Mouse (Mus musculus) liver, embryonic 13.5 days (tissue): Measurements from ENCODE around the gene Fam114a2. TPM values are rescaled to one million over a fixed set of nuclear protein-coding genes. Genes with fewer than 3 reads are reported as not detected.
A peak's percentile ranks its signal among the peaks of the same experiment; 100 is the strongest.
"Not testable (repeated sequence)": the region's sequence is repeated elsewhere in the genome, so short reads cannot be mapped to it uniquely, and the experiment has no call there.

Experiments
- ATAC-seq: fragments of 200-750 bp; cut with Nextera tagmentation; 2 replicates; pipeline ENCODE4 v1.8.0; 2017; ENCODE audit warnings: low read depth, mild to moderate bottlenecking, moderate number of reproducible peaks, moderate library complexity
- DNase-seq: peaks from one replicate; pipeline ENCODE4 v3.0.0; 2022
- H3K27ac ChIP-seq: fragments of 300-500 bp; sonication (generic); 2 replicates; pipeline ENCODE4 v1.5.1; 2015; ENCODE audit warnings: moderate library complexity, mild to moderate bottlenecking, inconsistent platforms
- H3K27me3 ChIP-seq: fragments of 300-500 bp; sonication (generic); 2 replicates; pipeline ENCODE4 v1.6.1; 2015; ENCODE audit warnings: mild to moderate bottlenecking, inconsistent platforms
- H3K36me3 ChIP-seq: fragments of 300-500 bp; sonication (generic); 2 replicates; pipeline ENCODE4 v1.6.1; 2015; ENCODE audit warnings: mild to moderate bottlenecking, inconsistent platforms
- H3K4me1 ChIP-seq: fragments of 300-500 bp; sonication (generic); replicated peaks from 2 replicates; pipeline ENCODE4 v1.6.1; 2015; ENCODE audit warnings: inconsistent platforms
- H3K4me2 ChIP-seq: fragments of 300-500 bp; sonication (generic); 2 replicates; pipeline ENCODE4 v1.6.1; 2015; ENCODE audit warnings: inconsistent platforms, mild to moderate bottlenecking, moderate library complexity
- H3K4me3 ChIP-seq: fragments of 300-500 bp; sonication (generic); replicated peaks from 2 replicates; pipeline ENCODE4 v1.5.1; 2015; ENCODE audit warnings: mild to moderate bottlenecking, inconsistent platforms
- H3K9ac ChIP-seq: fragments of 300-500 bp; sonication (generic); 2 replicates; pipeline ENCODE4 v1.6.1; 2015; ENCODE audit warnings: mild to moderate bottlenecking, inconsistent platforms
- H3K9me3 ChIP-seq: fragments of 300-500 bp; sonication (generic); replicated peaks from 2 replicates; pipeline ENCODE4 v1.6.1; 2016; ENCODE audit warnings: inconsistent platforms
- WGBS: fragments of 180-500 bp; shearing (Covaris S2); methylation state at CpG from one replicate; pipeline ENCODE4 v1.1.7; 2015; ENCODE audit not compliant: insufficient replicate concordance; 5-methylcytosine and 5-hydroxymethylcytosine counted together
- polyA plus RNA-seq: library from polyadenylated mRNA; unstranded; fragments of >200 nt; fragmentation: Nextera tagmentation; extraction: Ambion mirVana; gene quantifications from 2 replicates; pipeline ENCODE4 v1.2.1, GENCODE M21; 2015

The Fam114a2 gene
- polyA plus RNA-seq = 31.3 and 34.9 TPM in 2 replicates

DNA sequence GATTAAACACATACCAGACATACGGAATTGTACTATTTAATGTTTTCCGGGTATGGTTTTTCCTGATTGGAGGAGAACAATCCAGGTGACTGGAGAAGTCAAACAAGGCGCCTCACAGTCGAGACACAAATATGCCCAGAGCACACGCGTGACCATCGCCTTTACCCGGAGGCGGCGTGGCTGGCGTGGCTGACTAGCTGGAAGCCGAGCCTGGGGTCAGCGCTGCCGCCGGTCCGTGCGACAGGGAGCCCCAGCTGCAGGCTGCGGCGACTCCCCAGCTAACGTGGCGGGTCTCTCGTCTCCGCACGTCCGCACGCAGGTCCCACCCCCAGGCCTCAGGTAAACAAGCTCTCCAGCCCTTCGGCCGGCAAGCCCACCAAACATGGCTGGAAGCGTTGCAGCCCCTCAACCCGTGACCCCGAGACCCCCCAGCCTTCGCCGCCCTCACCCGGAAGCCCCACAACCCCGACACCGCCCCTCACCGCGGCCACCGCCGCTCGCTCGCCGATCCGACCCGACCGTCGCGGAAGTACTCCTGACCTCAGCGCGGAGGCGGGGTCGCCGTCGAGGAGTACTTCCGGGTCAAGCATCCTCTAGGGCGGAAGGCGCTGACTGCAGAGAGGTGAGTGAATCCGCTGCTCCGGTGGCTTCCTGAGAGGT lies at the start of gene Fam114a2, which contains the start of gene Mfap3:
Fam114a2 (minus strand) TSS at position 527 of the 660 bp plus-strand sequence.
Mfap3 (plus strand) TSS at position 574 of the 660 bp plus-strand sequence.
- ATAC-seq (peak; percentile 96), DNase-seq (peak; percentile 89)
- under 1% methylated on average over 56 of the region's 59 CpGs for WGBS
- Histone ChIP-seq H3K9ac (peak within 1 kb of the TSS; percentile 90), H3K4me2 (peak within 1 kb of the TSS; percentile 80), H3K4me1 (peaks cover 24% of the 10 kb centered on the region), H3K27me3 (no peaks in the 10 kb centered on the region), H3K27ac (peak within 1 kb of the TSS; percentile 72), H3K9me3 (no peaks in the 10 kb centered on the region), H3K4me3 (peak within 1 kb of the TSS; percentile 95), H3K36me3 (peaks cover 4% of the 10 kb centered on the region; the same call in 1 of the 2 replicates)

DNA sequence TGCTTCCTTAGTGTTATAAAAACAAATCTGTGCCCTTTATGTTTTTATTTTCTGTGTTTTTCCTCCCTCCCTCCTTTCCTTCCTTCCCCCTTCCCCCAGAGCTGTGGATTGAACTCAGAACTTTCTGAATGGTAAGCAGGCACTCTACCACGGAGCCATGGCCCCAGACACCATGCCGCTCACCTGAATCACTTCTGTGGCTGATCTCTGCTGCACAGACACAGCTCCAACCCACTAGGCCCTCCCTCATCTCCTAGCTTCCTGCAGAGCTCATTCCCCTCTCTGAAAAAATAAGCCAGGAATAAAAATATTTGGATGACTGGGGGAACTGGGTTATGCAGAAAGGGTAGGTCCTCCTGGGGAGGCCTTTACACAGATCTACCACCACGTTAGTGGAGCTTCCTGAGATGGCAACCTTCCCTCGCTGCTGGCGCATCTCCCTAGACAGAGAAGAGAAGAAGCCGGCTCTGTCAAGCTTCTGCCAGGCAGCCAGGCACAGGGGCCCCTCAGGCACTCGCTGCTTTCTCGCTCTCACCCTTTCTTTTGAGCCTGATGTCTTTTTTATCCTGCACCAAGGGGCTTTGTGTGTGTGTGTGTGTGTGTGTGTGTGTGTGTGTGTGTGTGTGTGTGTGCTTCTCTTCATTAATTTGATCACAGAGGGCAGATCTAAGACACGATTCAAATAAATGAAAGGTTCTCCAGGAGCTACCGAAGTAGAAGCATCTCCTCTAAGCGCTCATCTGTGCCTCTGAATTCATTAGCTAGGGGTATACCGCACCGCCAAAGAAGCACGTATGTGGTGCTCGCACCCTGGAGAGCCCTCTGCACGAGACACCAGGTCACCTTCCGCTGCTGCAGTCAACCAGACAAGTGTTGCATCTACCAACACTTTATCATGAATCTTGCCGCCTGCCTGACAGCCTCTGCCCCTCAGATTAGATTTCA lies 47.9 kb upstream of the Fam114a2 start:
- H3K36me3 ChIP-seq = no peaks in the 10 kb centered on the region
- no peak for DNase-seq

DNA sequence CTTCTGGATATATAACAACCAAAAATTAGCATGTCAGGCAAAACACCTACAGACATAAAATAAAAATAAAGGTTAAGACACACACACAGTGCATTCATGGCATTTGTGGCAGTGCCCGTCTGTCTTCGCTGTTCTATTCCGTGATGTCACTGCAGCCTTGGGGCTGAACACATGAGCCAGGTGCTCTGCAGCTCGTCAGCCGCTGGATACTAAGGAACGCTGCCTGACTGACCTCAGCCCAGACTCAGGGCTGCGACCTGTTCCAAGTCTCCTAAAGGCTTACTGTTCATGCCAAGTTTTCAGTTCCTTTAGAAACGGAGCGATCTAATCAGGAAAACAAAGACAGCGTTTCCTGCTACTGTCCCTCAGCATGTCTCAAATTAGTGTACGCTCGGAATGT lies 46.1 kb upstream of the Fam114a2 start:
- Histone ChIP-seq H3K4me1 (no peaks in the 10 kb centered on the region), H3K9me3 (no peaks in the 10 kb centered on the region), H3K4me2 (no peak overlapping the region), H3K27me3 (no peaks in the 10 kb centered on the region; the same call in 1 of the 2 replicates), H3K4me3 (no peak overlapping the region), H3K36me3 (no peaks in the 10 kb centered on the region), H3K27ac (no peak overlapping the region), H3K9ac (no peak overlapping the region)
- 67% methylated on average over 12 of the region's 12 CpGs for WGBS
- DNase-seq (no peak), ATAC-seq (no peak)

More for the DNA sequence above, 47.9 kb upstream of the Fam114a2 start:
- Histone ChIP-seq H3K27ac (no peak overlapping the region), H3K4me3 (no peak overlapping the region), H3K9ac (no peak overlapping the region), H3K9me3 (no peaks in the 10 kb centered on the region), H3K4me2 (no peak overlapping the region), H3K27me3 (no peaks in the 10 kb centered on the region; the same call in 1 of the 2 replicates), H3K4me1 (no peaks in the 10 kb centered on the region)
- WGBS = 37% methylated on average over 18 of the region's 18 CpGs
- no peak for ATAC-seq

DNA sequence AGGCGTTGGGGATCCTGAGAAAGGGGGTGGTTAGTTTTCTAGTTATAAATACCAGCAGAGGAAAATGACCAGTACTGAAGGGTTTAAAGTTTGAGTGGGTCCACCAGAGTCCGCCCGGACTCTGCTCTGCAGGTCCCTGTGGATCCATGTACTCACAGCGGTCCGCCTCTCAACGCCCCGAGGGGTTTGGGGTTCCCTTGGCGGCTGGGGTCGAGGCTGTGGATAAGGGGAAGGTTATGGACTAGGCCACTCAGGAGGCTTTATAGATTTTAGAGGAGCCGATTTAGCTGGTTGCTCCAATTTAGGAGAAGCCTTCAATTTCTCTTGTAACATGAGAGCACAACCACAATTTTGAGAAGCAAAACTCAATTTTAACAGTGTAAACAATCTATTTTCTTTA lies 39.5 kb upstream of the Fam114a2 start:
- 84% methylated on average over 9 of the region's 10 CpGs for WGBS
- not testable (repeated sequence) for H3K4me1 ChIP-seq, H3K9me3 ChIP-seq, H3K4me2 ChIP-seq, H3K4me3 ChIP-seq, DNase-seq, H3K27me3 ChIP-seq, H3K9ac ChIP-seq, H3K27ac ChIP-seq, H3K36me3 ChIP-seq, ATAC-seq

DNA sequence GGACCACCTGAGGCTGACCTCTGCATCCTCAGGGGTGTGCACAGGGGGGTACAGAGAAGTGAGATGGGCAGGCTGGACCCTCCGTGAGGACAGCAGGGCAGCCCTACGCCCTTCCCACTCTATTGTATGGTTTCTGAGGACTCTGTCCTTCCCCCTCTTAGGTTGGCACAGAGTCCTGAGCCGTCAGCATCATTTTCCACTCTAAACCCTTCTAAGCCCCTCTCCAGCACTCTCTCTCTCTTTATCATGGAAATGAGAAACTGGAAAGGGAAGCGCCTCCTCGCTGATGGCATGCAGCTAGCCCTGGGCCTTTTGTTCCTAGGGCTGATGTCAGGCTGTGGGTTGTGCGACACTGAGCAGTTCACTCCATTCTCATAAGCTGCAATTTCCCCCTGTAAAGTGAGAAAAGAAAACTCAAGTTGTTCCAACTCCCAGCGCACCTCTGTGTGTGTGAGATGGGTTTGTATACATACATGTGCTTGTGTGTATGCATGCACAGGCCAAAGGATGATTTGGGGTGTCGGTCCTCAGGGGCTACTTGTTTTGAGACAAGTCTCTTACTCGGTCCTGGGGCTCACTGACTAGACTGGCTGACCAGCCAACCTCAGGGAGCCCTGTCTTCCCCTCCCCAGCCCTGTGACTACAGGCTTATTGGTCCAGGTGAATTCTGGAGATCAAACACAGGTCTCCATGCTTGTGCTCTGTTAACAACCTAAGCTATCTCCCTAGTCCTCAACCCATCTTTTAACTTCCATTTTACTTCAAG lies 34.8 kb upstream of the Fam114a2 start:
- no peak overlapping the region for H3K4me2 ChIP-seq
- peaks cover 3% of the 10 kb centered on the region for H3K4me1 ChIP-seq
- no peaks in the 10 kb centered on the region for H3K9me3 ChIP-seq
- WGBS = 67% methylated on average over 9 of the region's 9 CpGs
- no peak overlapping the region for H3K9ac ChIP-seq
- DNase-seq (no peak), ATAC-seq (no peak)
- no peak overlapping the region for H3K27ac ChIP-seq
- H3K36me3 ChIP-seq = no peaks in the 10 kb centered on the region
- H3K27me3 ChIP-seq = no peaks in the 10 kb centered on the region
- H3K4me3 ChIP-seq = no peak overlapping the region

DNA sequence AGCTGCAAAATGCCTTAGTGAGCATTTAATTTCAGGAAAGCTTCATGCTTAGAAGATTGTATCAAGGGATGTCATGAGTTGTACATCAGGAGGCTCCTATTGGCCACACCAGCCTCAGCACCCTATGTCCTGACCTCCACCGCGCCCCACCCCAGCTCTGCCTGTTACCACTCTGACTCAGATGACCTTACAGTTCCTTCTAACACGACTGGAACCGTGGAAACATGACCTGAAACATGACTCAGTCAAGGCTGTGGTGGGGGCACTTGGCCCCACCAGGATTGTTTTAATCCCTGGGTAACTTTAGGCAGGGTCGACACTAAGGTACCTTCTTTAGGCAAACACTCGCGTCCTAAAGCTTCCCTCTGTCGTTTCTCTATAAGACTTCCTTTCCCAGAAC lies 32.6 kb upstream of the Fam114a2 start:
- ATAC-seq = no peak
- Histone ChIP-seq H3K36me3 (no peaks in the 10 kb centered on the region), H3K4me2 (no peak overlapping the region), H3K27me3 (no peaks in the 10 kb centered on the region), H3K4me3 (no peak overlapping the region), H3K4me1 (peaks cover 3% of the 10 kb centered on the region), H3K9ac (no peak overlapping the region), H3K9me3 (no peaks in the 10 kb centered on the region), H3K27ac (no peak overlapping the region)
- WGBS = 68% methylated on average over 8 of the region's 8 CpGs
- DNase-seq = no peak

DNA sequence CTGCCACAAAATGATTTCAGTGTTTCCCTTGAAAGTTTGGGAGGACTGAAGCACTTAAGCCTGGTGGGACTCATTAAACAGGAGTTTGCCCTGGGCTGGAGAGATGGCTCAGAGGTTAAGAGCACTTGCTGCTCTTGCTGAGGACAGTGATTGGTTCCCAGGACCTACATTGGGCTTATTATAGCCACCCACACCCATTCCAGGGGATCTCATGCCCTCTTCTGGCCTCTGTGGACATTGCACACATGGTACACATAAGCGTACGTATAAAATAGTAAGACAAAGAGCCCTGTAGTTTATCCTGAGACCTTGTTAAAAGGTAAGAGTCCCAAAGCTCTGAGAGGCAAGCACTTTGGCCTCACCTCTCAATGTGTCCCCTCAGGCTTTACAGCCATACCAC lies 31.8 kb upstream of the Fam114a2 start:
- peak; percentile 3 for DNase-seq

DNA sequence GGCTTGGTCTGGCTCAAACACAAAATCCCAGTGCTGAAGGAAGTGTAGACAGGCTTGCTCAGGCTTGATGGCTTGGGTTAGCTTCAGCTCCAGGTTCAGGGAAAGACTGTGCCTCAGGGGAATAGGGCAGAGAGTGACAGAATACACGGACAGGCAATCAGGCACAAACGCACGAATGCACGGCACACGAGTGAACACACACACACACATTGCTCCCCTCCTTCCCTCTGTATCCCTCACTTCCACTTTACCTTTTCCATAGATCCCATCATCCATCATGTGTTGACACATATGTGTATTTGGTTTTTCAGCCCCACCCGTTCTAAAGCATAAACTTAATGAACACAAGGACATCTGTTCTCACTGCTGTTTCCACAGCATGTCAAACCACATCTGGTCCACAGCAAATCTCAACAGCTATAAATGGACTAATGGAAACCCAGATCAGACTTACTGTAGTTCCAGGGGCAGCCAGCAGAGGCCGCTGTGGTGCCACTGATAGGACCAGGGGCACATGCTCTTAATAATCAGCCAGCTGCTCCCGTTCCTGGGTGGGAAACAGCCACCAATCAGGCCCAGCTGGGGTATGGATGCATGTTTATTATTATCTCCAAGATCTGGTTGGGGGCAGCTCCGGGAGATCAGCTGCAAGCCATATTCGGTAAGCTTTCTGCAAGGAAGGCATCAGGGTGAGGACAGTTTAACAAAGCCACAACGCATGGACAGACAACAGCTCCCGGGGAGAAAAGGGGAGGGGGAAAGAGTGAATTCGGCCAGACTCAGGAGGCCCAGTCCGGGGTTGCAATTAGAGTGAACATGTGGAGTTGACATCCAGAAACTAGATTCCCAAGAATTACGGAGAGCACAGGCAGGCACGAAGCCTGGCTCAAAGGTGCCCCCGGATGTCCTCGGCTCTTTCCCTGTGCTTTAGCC lies 30.5 kb upstream of the Fam114a2 start:
- no peak overlapping the region for H3K27ac ChIP-seq
- H3K4me3 ChIP-seq = no peak overlapping the region
- H3K36me3 ChIP-seq = no peaks in the 10 kb centered on the region
- H3K27me3 ChIP-seq = no peaks in the 10 kb centered on the region
- no peaks in the 10 kb centered on the region for H3K9me3 ChIP-seq
- no peak for ATAC-seq
- 0 out of 2 replicates have a peak overlapping the region, but pooled peaks have one; percentile 12 for H3K4me2 ChIP-seq
- peaks cover 3% of the 10 kb centered on the region for H3K4me1 ChIP-seq
- DNase-seq = peak; percentile 59
- 48% methylated on average over 18 of the region's 18 CpGs for WGBS
- no peak overlapping the region for H3K9ac ChIP-seq

More for the DNA sequence above, 31.8 kb upstream of the Fam114a2 start:
- Histone ChIP-seq H3K9me3 (no peaks in the 10 kb centered on the region), H3K4me2 (no peak overlapping the region), H3K27ac (no peak overlapping the region), H3K36me3 (no peaks in the 10 kb centered on the region), H3K9ac (no peak overlapping the region), H3K4me3 (no peak overlapping the region), H3K4me1 (peaks cover 3% of the 10 kb centered on the region), H3K27me3 (no peaks in the 10 kb centered on the region)
- WGBS = 79% methylated on average over 2 of the region's 2 CpGs
- no peak for ATAC-seq

DNA sequence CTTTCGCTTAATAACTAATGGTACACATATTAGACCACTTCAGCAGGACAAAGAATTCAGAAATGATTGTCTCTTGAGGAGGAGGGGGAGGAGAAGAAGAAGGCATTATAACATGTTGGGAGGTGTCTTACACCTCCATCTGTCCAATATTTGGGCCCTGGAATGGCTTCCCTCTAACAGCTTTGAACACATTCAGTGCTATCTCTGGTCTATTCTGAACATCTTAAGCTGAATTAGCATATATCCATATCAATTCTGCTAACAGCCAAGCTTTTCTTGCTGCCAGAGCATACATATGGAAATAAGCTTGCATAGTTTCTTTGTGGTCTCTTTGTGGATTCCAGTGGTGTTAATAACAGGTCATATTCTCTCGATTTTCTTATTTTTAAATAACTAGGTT lies 22.3 kb upstream of the Fam114a2 start:
- Histone ChIP-seq H3K9me3 (no peaks in the 10 kb centered on the region), H3K27me3 (no peaks in the 10 kb centered on the region), H3K27ac (no peak overlapping the region), H3K36me3 (no peaks in the 10 kb centered on the region), H3K4me2 (no peak overlapping the region), H3K4me3 (no peak overlapping the region), H3K9ac (no peak overlapping the region), H3K4me1 (no peaks in the 10 kb centered on the region)
- no peak for DNase-seq
- 81% methylated on average over 2 of the region's 2 CpGs for WGBS
- no peak for ATAC-seq

DNA sequence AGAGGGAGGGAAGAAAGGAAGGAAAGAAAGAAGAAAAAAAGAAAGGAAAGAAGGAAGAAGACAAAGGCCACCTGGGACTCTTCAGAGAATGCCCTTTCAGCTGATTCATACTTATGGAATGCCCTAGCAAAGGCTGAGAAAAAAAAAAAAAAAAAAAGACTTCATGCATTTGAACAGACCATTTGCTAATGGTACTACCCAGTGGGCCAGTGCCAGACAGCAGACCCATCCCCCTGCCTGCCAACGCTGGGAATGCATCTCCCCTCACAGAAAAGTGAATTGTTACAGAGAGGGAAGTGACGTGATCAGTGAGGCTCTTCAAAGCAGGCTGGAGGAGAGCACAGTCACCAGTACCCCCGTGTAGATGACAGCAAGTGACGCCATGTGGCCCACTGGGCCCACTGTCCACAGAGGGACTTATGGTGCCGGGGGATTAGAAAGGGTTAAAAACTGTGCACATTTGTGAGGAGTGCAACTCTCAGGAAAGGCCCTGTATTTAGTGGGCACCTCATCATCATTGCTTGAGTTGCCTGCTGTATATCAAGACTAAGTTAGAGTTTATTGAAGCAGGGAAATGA lies 21.5 kb upstream of the Fam114a2 start:
- Histone ChIP-seq H3K4me3 (no peak overlapping the region), H3K4me1 (no peaks in the 10 kb centered on the region), H3K4me2 (no peak overlapping the region), H3K27me3 (no peaks in the 10 kb centered on the region), H3K36me3 (no peaks in the 10 kb centered on the region), H3K27ac (no peak overlapping the region), H3K9me3 (no peaks in the 10 kb centered on the region), H3K9ac (no peak overlapping the region)
- ATAC-seq = no peak
- DNase-seq = no peak
- WGBS = 64% methylated on average over 5 of the region's 5 CpGs
